Mouse (Mus musculus): ENCODE data around the gene Arid4a. TPM values are rescaled to one million over a fixed set of nuclear protein-coding genes. Genes with fewer than 3 reads are reported as not detected.
A peak's percentile ranks its signal among the peaks of the same experiment; 100 is the strongest.

Gene Arid4a
- total RNA-seq (2015; ENCODE audit: low replicate concordance) (17.9 and 21.3 TPM in 2 replicates), total RNA-seq (2017; ENCODE audit: low replicate concordance) (41.5 and 57.6 TPM in 2 replicates)

DNA sequence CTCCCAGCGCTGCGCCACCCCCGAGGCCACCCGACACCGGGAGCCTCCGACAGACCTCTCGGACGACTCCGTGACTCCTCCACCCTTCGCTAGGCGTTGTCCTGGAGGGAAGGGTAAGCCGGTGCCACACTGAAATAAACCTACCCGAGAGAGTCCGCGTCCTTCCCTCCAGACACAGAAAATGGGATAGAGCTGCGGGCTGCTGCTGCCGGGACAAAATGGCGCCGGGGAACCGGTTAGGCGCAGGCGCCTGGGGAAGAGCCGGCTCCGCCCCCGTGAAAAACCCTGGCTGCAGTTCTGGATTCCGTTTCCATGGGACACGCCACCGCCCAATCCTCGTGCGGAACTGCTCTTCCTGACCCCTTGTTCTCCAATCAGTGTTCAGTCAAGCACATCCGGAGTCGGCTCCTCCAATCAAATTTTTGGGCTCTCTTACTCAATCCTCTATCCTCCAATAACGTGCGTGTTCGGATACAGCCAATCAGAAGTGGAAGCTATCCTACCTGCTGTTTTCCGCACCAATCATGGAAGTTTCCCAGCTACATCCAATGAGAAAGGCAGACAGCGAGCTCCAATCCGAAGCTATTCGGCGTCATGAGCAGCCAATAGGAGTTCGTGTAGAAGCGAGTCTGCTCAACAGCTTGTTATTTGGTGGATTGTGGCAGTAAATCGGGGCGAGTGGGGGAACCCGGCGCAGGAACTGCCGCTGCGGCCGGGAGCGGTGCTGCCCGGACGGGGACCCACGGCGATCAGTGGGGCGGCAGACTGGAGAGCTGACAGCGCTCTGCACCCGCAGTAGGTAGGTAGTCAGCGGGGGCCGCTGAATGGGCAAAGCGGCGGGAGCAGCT is at the start of gene Arid4a:
Arid4a (plus strand) TSS at position 628 of the 848 bp plus-strand sequence.
- ATAC-seq (replicated peaks; ENCODE audit: low FRiP score, poor library complexity, severe bottlenecking) = peak; percentile 94

DNA sequence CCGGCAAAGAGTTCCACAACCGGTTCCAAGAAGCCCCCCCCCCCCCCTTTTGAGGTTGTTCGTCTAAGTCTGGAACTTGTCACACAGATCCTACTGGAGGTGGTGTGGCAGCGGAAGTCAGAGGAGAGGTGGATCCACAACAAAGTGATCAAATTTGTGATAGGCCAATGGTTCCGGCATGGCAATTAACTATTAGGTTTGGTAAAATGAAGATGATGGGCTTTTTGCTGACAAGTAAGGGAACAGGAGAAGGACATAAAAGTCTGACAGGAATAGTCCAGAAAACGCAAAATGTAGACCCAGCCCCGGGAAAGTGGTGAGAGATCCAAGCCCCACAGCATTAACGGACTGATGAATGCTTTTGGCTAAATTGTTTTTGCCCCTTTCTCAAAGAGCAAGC is 48.2 kb upstream of the Arid4a start:
- no peak for ATAC-seq (replicated peaks; ENCODE audit: low FRiP score, poor library complexity, severe bottlenecking)

DNA sequence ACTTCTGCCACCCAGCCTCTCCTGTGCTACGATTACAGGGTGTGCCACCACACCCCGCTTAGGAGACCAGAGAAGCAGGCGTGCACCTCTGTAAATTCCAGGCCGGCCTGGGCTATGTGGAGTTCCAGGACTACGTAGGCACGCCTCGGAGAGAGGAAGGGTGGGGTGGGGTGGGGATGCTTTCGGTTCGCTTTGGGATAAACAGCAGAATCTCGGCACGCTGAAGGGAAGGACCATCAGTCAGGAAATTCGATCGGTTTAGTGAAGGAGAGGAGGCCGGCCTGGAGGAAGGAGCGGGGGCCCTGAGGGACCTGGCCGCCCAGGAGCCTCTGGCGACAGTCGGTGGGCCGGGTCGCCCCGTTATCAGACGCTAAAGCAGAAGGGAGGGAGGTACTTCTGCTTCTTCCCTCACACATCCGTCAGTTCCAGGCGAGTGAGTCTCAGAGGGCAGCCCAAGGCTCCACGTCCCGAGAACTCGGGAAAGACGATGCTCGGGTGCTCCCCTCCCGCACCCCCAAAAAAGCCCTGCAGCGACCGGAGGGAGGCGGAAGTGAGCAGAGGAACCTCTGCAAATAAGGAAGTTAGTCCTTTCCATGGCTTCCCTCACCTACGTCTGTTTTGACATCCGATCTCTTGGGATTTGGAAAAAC is 47.5 kb upstream of the Arid4a start:
- peak; percentile 82 for ATAC-seq (replicated peaks; ENCODE audit: low FRiP score, poor library complexity, severe bottlenecking)

- peak; percentile 72 for ATAC-seq (replicated peaks; ENCODE audit: low FRiP score, poor library complexity, severe bottlenecking)
Observed at GRCm38 (mm10) chr12:70968791-70969307, 46.9 kb upstream of the Arid4a start.

- peak; percentile 66 for ATAC-seq (replicated peaks; ENCODE audit: low FRiP score, poor library complexity, severe bottlenecking)
Observed at GRCm38 (mm10) chr12:70969485-70970184, 46.2 kb upstream of the Arid4a start.

GRCm38 (mm10) chr12:70973831-70974230 is 42.0 kb upstream of the Arid4a start:
- ATAC-seq (replicated peaks; ENCODE audit: low FRiP score, poor library complexity, severe bottlenecking) = no peak

DNA sequence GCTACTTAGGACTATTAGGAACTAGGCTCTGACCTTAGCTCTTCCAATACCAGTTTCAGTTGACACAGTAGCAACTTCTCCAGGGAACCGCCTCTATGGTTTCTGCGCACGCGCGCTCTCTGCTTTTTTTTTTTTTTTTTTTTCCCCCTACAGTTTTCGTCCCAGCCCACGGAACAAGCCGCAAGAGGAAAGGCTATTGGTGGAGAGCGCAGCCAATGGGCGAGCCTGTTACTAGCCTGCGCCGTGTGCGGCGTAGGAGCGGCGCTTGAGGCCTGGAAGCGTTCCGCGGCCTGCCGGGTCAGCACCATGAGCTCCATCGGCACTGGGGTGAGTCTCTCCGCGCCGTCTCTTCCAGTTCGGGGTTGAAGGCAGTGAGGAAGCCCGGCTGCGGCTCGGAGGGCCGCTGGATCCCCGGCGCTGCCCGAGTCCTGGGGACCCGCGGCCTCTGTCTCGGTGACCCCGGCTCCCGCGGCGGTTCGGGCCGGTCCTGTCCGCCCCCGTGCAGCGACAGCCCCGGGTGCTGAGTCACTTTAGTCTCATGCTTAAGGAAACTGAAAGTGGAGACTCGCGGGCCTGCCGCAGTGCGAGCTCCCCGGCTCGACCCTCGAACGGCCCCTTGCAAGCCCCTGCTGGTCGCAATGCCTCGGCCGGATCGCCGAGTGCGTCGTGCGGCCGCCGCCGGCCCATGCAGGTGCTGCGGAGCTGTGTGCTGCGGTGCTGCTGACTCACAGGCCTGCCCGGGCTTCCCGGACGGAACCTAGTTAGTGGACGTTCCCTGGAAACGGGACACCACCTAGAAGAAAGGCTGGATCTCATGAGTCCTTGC is 41.1 kb upstream of the Arid4a start, which contains the start of gene Psma3:
Psma3 (plus strand) TSS at position 181 of the 826 bp plus-strand sequence.
- peak; percentile 94 for ATAC-seq (replicated peaks; ENCODE audit: low FRiP score, poor library complexity, severe bottlenecking)

- no peak; the same call in 1 of the 2 replicates for ATAC-seq (replicated peaks; ENCODE audit: low FRiP score, poor library complexity, severe bottlenecking)
Observed at GRCm38 (mm10) chr12:70975406-70975805, 40.4 kb upstream of the Arid4a start.

DNA sequence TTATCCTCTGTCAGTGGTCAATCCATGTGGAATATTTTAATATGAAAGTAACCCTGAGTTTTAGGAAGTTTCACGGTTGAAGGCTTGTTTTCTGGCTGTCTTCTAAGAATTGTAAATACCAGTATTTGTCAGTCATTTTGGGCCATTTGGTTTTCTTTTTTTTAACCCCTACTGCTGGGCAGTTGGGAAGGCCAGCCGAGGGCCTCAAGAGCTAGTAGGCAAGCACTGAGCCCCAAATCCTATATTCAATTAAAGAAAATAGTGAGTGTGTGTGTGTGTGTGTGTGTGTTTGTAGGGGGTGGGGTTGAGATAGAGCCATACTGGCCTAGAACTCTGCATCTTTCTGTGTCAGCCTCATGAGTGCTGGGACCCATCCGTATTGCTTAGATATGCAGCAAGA is 39.9 kb upstream of the Arid4a start:
- ATAC-seq (replicated peaks; ENCODE audit: low FRiP score, poor library complexity, severe bottlenecking) = no peak

GRCm38 (mm10) chr12:70978345-70978744 is 37.4 kb upstream of the Arid4a start:
- no peak for ATAC-seq (replicated peaks; ENCODE audit: low FRiP score, poor library complexity, severe bottlenecking)

- ATAC-seq (replicated peaks; ENCODE audit: low FRiP score, poor library complexity, severe bottlenecking) = no peak
Observed at GRCm38 (mm10) chr12:70984855-70985550, 30.8 kb upstream of the Arid4a start.

DNA sequence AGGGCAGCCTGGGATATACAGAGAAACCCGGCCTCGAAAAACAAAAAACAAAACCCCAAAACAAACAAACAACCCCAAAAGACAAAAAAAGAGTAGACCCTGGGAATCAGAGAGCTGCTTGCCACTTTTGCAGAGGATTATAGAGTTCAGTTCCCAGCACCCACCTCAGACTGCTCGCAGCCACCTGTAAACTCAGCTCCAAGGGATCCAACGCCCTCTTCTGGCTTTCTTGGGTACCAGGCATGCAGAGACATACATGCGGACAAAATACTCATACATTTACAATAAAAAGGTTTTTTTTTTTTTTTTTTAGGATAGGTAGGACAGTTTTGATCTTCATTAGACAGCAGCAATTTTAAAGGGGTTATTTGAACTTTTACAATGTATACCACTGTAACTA is 18.6 kb upstream of the Arid4a start:
- ATAC-seq (replicated peaks; ENCODE audit: low FRiP score, poor library complexity, severe bottlenecking) = no peak

DNA sequence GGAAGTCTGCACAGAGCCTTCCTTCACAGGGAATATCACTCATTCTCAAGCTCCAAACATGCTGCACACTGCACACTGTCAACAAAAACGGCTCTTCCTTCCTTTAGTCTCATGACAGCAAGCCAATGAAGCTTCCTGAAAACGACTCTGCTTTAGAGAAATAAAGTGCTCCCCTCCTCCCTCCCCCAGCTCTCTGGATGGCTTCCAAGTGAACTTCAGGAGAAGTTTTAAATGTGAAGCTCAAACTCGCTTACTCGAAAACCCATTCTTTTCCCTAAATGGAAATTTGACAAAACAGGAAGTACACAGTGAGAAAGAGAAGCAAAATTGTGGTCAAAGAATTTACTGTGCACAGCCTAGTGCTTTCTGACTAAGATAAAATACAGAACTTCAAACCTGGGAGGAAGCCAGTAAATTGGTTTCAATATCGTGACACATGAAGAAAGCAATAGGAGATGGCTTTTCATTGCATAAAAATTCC is 16.3 kb upstream of the Arid4a start:
- no peak for ATAC-seq (replicated peaks; ENCODE audit: low FRiP score, poor library complexity, severe bottlenecking)

- ATAC-seq (replicated peaks; ENCODE audit: low FRiP score, poor library complexity, severe bottlenecking) = no peak
Observed at GRCm38 (mm10) chr12:71000344-71000743, 15.4 kb upstream of the Arid4a start.

GRCm38 (mm10) chr12:71001456-71001855 is 14.3 kb upstream of the Arid4a start:
- no peak for ATAC-seq (replicated peaks; ENCODE audit: low FRiP score, poor library complexity, severe bottlenecking)

GRCm38 (mm10) chr12:71003760-71004426 is 11.9 kb upstream of the Arid4a start:
- 0 out of 2 replicates have a peak, but pooled peaks have one; percentile 32 for ATAC-seq (replicated peaks; ENCODE audit: low FRiP score, poor library complexity, severe bottlenecking)

GRCm38 (mm10) chr12:71006141-71006540 is 9.6 kb upstream of the Arid4a start:
- ATAC-seq (replicated peaks; ENCODE audit: low FRiP score, poor library complexity, severe bottlenecking) = no peak

GRCm38 (mm10) chr12:71006901-71007300 is 8.9 kb upstream of the Arid4a start:
- ATAC-seq (replicated peaks; ENCODE audit: low FRiP score, poor library complexity, severe bottlenecking) = no peak

Measured in erythroblast, adult 5-6 weeks (primary cell).